Mouse (Mus musculus): Measurements from ENCODE around the gene Pbxip1. TPM values are rescaled to one million over a fixed set of nuclear protein-coding genes. Genes with fewer than 3 reads are reported as not detected.

The Pbxip1 gene
- polyA plus RNA-seq, 1 experiment from 2014 or later, result 39.2 TPM

Other genes with a start within 250 kb of the Pbxip1 start
- 53.5 and 53.7 TPM in 2 replicates for gene Gba, start 233.8 kb upstream of the Pbxip1 start, polyA plus RNA-seq (2015; fragmentation: Nextera tagmentation; extraction: Ambion mirVana)
- gene Thbs3, start 221.5 kb upstream of the Pbxip1 start, polyA plus RNA-seq (2015; fragmentation: Nextera tagmentation; extraction: Ambion mirVana), result 20.4 and 23.0 TPM in 2 replicates
- 214 and 222 TPM in 2 replicates for gene Mtx1, start 209.6 kb upstream of the Pbxip1 start, polyA plus RNA-seq (2015; fragmentation: Nextera tagmentation; extraction: Ambion mirVana)
- 10.1 and 19.7 TPM in 2 replicates for gene Muc1, start 207.6 kb upstream of the Pbxip1 start, polyA plus RNA-seq (2015; fragmentation: Nextera tagmentation; extraction: Ambion mirVana)
- gene Krtcap2, start 190.7 kb upstream of the Pbxip1 start, polyA plus RNA-seq (2015; fragmentation: Nextera tagmentation; extraction: Ambion mirVana), result 348 and 351 TPM in 2 replicates
- 2.9 and 4.1 TPM in 2 replicates for gene Trim46, start 190.4 kb upstream of the Pbxip1 start, polyA plus RNA-seq (2015; fragmentation: Nextera tagmentation; extraction: Ambion mirVana)
- 131 and 134 TPM in 2 replicates for gene Dpm3, start 177.3 kb upstream of the Pbxip1 start, polyA plus RNA-seq (2015; fragmentation: Nextera tagmentation; extraction: Ambion mirVana)
- 60.6 and 63.9 TPM in 2 replicates for gene Slc50a1, start 166.1 kb upstream of the Pbxip1 start, polyA plus RNA-seq (2015; fragmentation: Nextera tagmentation; extraction: Ambion mirVana)
- 57.9 and 58.5 TPM in 2 replicates for gene Efna1, start 155.6 kb upstream of the Pbxip1 start, polyA plus RNA-seq (2015; fragmentation: Nextera tagmentation; extraction: Ambion mirVana)
- gene Efna3, start 113.7 kb upstream of the Pbxip1 start, polyA plus RNA-seq (2015; fragmentation: Nextera tagmentation; extraction: Ambion mirVana), result 9.0 and 9.2 TPM in 2 replicates
- gene Efna4, start 98.7 kb upstream of the Pbxip1 start, polyA plus RNA-seq (2015; fragmentation: Nextera tagmentation; extraction: Ambion mirVana), result 16.9 and 18.1 TPM in 2 replicates
- 45.5 and 49.5 TPM in 2 replicates for gene Adam15, start 86.7 kb upstream of the Pbxip1 start, polyA plus RNA-seq (2015; fragmentation: Nextera tagmentation; extraction: Ambion mirVana)
- gene Dcst2, start 74.7 kb upstream of the Pbxip1 start, polyA plus RNA-seq (2015; fragmentation: Nextera tagmentation; extraction: Ambion mirVana), result 1.4 and 1.5 TPM in 2 replicates
- 1.6 and 1.9 TPM in 2 replicates for gene Dcst1, start 71.5 kb upstream of the Pbxip1 start, polyA plus RNA-seq (2015; fragmentation: Nextera tagmentation; extraction: Ambion mirVana)
- 8.9 and 10.4 TPM in 2 replicates for gene Zbtb7b, start 41.9 kb upstream of the Pbxip1 start, polyA plus RNA-seq (2015; fragmentation: Nextera tagmentation; extraction: Ambion mirVana)
- not detected in 2 replicates for gene Lenep, start 33.9 kb upstream of the Pbxip1 start, polyA plus RNA-seq (2015; fragmentation: Nextera tagmentation; extraction: Ambion mirVana)
- 32.9 and 33.3 TPM in 2 replicates for gene Flad1, start 24.8 kb upstream of the Pbxip1 start, polyA plus RNA-seq (2015; fragmentation: Nextera tagmentation; extraction: Ambion mirVana)
- gene Cks1b, start 18.3 kb upstream of the Pbxip1 start, polyA plus RNA-seq (2015; fragmentation: Nextera tagmentation; extraction: Ambion mirVana), result 383 and 386 TPM in 2 replicates
- 85.6 and 87.3 TPM in 2 replicates for gene Shc1, start 18.3 kb upstream of the Pbxip1 start, polyA plus RNA-seq (2015; fragmentation: Nextera tagmentation; extraction: Ambion mirVana)
- gene Pygo2, start 6.5 kb upstream of the Pbxip1 start, polyA plus RNA-seq (2015; fragmentation: Nextera tagmentation; extraction: Ambion mirVana), result 32.7 and 33.2 TPM in 2 replicates
- 62.7 and 69.6 TPM in 2 replicates for gene Pmvk, start 17.8 kb downstream of the Pbxip1 start, polyA plus RNA-seq (2015; fragmentation: Nextera tagmentation; extraction: Ambion mirVana)
- 4.4 and 4.6 TPM in 2 replicates for gene Kcnn3, start 83.5 kb downstream of the Pbxip1 start, polyA plus RNA-seq (2015; fragmentation: Nextera tagmentation; extraction: Ambion mirVana)